Comparison of ENCODE assay signal across 27 mouse cellular contexts in the genomic region with DNA sequence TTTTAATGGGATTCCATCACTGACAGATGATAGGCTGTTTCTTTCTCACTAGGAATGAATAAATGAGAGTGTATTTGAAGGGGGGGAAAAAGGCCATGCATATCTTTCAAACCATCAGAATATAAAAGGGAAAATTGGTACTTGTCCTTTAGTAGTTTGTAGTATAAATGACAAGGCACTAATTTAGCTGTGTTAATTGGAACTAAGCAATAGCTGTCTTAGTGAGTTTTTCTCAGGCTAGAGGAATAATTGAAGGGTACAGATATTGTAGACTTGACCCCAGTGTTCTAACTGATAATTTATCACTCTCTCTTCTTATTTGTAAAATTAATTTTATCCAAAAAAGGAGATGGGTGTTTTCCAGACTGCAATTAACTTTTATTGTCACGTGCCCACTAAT.
"Had no signal": no experiment of that assay in that cellular context is flagged by ENCODE, and none has a peak within 500 bp of the region (broad histone marks: within the 10 kb centered on the region; RNA-seq: fewer than 3 reads in every experiment).

No protein-coding gene starts in this region.

- H3K9ac ChIP-seq: heart, embryonic 13.5 days; heart, embryonic 15.5 days; hindbrain, embryonic 13.5 days; hindbrain, embryonic 15.5 days; kidney, embryonic 15.5 days; limb, embryonic 13.5 days; limb, embryonic 15.5 days; liver, embryonic 12.5 days; liver, embryonic 14.5 days had no signal

- H3K36me3 ChIP-seq: heart, embryonic 13.5 days; heart, embryonic 15.5 days; hindbrain, embryonic 13.5 days; hindbrain, embryonic 15.5 days; kidney, embryonic 15.5 days; limb, embryonic 13.5 days; limb, embryonic 15.5 days; liver, embryonic 12.5 days had no signal

- H3K27me3 ChIP-seq: heart, embryonic 13.5 days; heart, embryonic 15.5 days; hindbrain, embryonic 13.5 days; hindbrain, embryonic 15.5 days; kidney, embryonic 15.5 days; limb, embryonic 13.5 days; limb, embryonic 15.5 days; liver, embryonic 12.5 days had no signal

- H3K4me2 ChIP-seq: heart, embryonic 11.5 days; heart, embryonic 13.5 days; heart, embryonic 15.5 days; hindbrain, embryonic 13.5 days; hindbrain, embryonic 15.5 days; kidney, embryonic 15.5 days; limb, embryonic 13.5 days; limb, embryonic 15.5 days; liver, embryonic 12.5 days had no signal

- H3K4me1 ChIP-seq: heart, embryonic 13.5 days; heart, embryonic 15.5 days; hindbrain, embryonic 13.5 days; hindbrain, embryonic 15.5 days; kidney, embryonic 15.5 days; limb, embryonic 13.5 days; limb, embryonic 15.5 days; liver, embryonic 12.5 days had no signal

- H3K9me3 ChIP-seq: heart, embryonic 13.5 days; heart, embryonic 15.5 days; hindbrain, embryonic 13.5 days; hindbrain, embryonic 15.5 days; kidney, embryonic 15.5 days; limb, embryonic 13.5 days; limb, embryonic 15.5 days; liver, embryonic 12.5 days had no signal

- DNase-seq: gastrocnemius, postnatal 14 days; gastrocnemius, postnatal 36 days; heart, adult 11 months; heart, adult 2 months; heart, postnatal 14 days; heart, postnatal 36 days; kidney, adult 11 months; kidney, adult 2 months; kidney, adult 9 months; kidney, postnatal 14 days; kidney, postnatal 36 days; layer of hippocampus, adult 9-11 months; layer of hippocampus, postnatal 36 days; left cerebral cortex, postnatal 4 days had no signal

- ATAC-seq: hindbrain, postnatal 0 days; intestine, embryonic 16.5 days; liver, embryonic 12.5 days had no signal

- H3K27ac ChIP-seq: heart, adult 2 months; heart, embryonic 13.5 days; heart, embryonic 15.5 days; hindbrain, embryonic 13.5 days; hindbrain, embryonic 15.5 days; hindbrain, postnatal 0 days; kidney, embryonic 15.5 days; kidney, postnatal 0 days; limb, embryonic 13.5 days; limb, embryonic 15.5 days; liver, embryonic 12.5 days; liver, embryonic 14.5 days had no signal

- H3K4me3 ChIP-seq: heart, adult 2 months; heart, embryonic 13.5 days; heart, embryonic 15.5 days; hindbrain, embryonic 13.5 days; hindbrain, embryonic 15.5 days; kidney, embryonic 15.5 days; limb, embryonic 13.5 days; limb, embryonic 15.5 days; liver, embryonic 12.5 days had no signal
